Mouse (Mus musculus) lung, embryonic 14.5 days (tissue): ENCODE results near the gene Sqstm1. TPM values are rescaled to one million over a fixed set of nuclear protein-coding genes. Genes with fewer than 3 reads are reported as not detected.

Source experiments
- ATAC-seq: fragments of 200-750 bp; cut with Nextera tagmentation; 2 replicates; pipeline ENCODE4 v1.8.0; 2017; ENCODE audit warnings: mild to moderate bottlenecking, moderate TSS enrichment, moderate library complexity; ENCODE audit not compliant: insufficient read depth
- DNase-seq: peaks from one replicate; pipeline ENCODE4 v3.0.0-alpha.2; 2015
- H3K27ac ChIP-seq: fragments of 300-500 bp; sonication (generic); 2 replicates; pipeline ENCODE4 v1.5.1; 2014; ENCODE audit warnings: low read depth, mild to moderate bottlenecking, moderate library complexity
- H3K27me3 ChIP-seq: fragments of 300-500 bp; sonication (generic); 2 replicates; pipeline ENCODE4 v1.6.1; 2014; ENCODE audit warnings: low read length, control low read depth; ENCODE audit not compliant: insufficient read depth
- H3K36me3 ChIP-seq: fragments of 300-500 bp; sonication (generic); 2 replicates; pipeline ENCODE4 v1.6.1; 2014; ENCODE audit warnings: control low read depth; ENCODE audit not compliant: insufficient read depth
- H3K4me1 ChIP-seq: fragments of 300-500 bp; sonication (generic); 2 replicates; pipeline ENCODE4 v1.6.1; 2014; ENCODE audit warnings: antibody characterized with exemption, control low read depth; ENCODE audit not compliant: insufficient read depth
- H3K4me2 ChIP-seq: fragments of 300-500 bp; sonication (generic); 2 replicates; pipeline ENCODE4 v1.6.1; 2014; ENCODE audit warnings: mild to moderate bottlenecking
- H3K4me3 ChIP-seq: fragments of 300-500 bp; sonication (generic); 2 replicates; pipeline ENCODE4 v1.5.1; 2014; ENCODE audit warnings: low read depth, low read length
- H3K9ac ChIP-seq: fragments of 300-500 bp; sonication (generic); 2 replicates; pipeline ENCODE4 v1.6.1; 2014
- H3K9me3 ChIP-seq: fragments of 300-500 bp; sonication (generic); 2 replicates; pipeline ENCODE4 v1.6.1; 2016; ENCODE audit warnings: low read depth, low read length, control low read depth
- CTCF ChIP-seq: IDR thresholded peaks from 2 replicates; pipeline ENCODE4 v1.5.1; 2016; ENCODE audit warnings: antibody characterized with exemption, low read depth
- WGBS: fragments of 180-500 bp; shearing (Covaris S2); extraction: QIAGEN DNeasy Blood & Tissue Kit; methylation state at CpG from one replicate; pipeline ENCODE4 v1.1.7; 2014; 5-methylcytosine and 5-hydroxymethylcytosine counted together
- polyA plus RNA-seq: library from polyadenylated mRNA; unstranded; fragments of >200 nt; fragmentation: Nextera tagmentation; extraction: Ambion mirVana; gene quantifications from 2 replicates; pipeline ENCODE4 v1.2.1, GENCODE M21; 2014

The Sqstm1 gene
- polyA plus RNA-seq, 1 experiment from 2014 or later: 209 TPM

DNA sequence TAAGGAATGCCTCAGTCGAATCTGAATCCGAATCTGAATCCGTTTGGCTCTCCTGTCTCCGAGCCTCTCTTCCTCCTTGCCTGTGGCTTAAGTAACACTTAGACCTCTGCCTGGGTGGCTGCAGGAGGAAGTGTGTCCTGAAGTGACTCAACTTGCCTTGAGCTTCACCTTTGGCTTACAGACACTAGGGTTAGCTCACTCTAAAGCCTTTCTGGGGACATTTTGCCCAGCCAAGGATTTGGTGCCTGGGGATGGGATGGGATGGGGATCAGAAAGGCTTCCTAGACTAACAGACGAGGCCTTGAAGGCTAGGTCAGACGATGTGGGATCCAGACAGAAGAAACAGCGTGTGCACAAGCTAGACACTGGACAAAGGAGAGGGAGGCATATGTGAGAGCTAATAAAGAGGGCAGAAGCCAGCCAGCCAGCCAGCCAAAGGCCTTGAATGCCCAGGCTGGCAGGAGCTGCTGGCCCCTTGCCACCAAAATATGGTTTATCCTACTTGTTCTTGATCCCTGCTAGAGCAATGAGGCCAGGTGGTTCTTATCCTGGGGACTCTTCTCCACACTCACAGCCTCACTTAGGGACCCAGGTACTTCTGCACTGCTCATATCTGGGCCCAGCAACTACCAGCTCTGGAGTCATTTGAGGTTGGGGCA, 18.8 kb upstream of the Sqstm1 start:
- H3K4me1 ChIP-seq: peaks cover 24% of the 10 kb centered on the region
- no peak for ATAC-seq
- peaks cover 35% of the 10 kb centered on the region for H3K36me3 ChIP-seq
- DNase-seq: no peak
- no peak overlapping the region for H3K4me2 ChIP-seq
- H3K9me3 ChIP-seq: no peaks in the 10 kb centered on the region
- no peaks in the 10 kb centered on the region for H3K27me3 ChIP-seq
- H3K4me3 ChIP-seq: no peak overlapping the region
- H3K27ac ChIP-seq: no peak overlapping the region
- H3K9ac ChIP-seq: no peak overlapping the region
- TF ChIP-seq CTCF: no peak
- WGBS: 47% methylated on average over 7 of the region's 7 CpGs

DNA sequence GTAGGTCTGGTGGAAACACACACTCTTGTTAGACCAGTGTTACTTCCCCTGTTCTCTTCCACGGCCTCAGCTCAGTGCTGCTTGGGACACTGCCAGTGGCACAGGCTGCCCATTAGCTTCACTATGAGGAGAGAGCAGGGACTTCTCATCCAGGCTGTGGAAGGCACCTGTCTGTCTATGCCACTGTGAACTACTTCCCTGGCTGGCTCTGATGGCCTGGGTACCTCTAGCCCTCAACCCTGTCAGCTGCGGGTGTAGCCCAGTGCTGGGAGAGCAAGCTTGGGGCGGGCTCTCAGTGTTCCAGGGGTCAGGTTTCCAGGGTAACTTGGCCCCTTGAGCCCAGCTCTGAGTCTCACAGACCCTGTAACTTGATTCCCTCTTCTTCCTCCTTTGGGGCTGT, 18.1 kb upstream of the Sqstm1 start:
- peaks cover 24% of the 10 kb centered on the region for H3K4me1 ChIP-seq
- TF ChIP-seq CTCF: no peak
- WGBS: 22% methylated on average over 3 of the region's 3 CpGs
- H3K9ac ChIP-seq: 0 out of 2 replicates have a peak overlapping the region, but pooled peaks have one; percentile 9
- no peaks in the 10 kb centered on the region for H3K9me3 ChIP-seq
- no peak overlapping the region for H3K4me3 ChIP-seq
- no peak for ATAC-seq
- H3K27ac ChIP-seq: no peak overlapping the region
- H3K4me2 ChIP-seq: no peak overlapping the region
- DNase-seq: no peak
- no peaks in the 10 kb centered on the region for H3K27me3 ChIP-seq
- H3K36me3 ChIP-seq: peaks cover 29% of the 10 kb centered on the region

DNA sequence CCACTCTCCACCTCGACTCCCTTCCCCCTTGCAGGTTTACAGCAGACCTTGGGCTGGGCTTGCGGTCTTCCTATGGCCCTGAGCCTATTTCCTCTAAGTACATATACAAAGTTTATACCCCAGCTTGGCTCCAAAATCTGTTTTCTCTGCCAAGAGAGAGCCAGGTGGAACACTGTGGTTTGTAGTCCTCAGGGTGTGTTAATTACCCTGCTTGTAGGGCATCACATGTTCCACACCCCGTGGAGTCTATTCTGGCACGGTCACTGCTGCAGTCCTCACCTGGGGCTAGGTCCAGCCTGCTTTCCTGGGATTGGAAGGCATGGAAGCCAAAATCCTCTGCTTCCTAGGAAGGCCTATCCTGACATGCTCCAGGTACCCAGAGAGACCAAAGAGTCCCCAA, 17.1 kb upstream of the Sqstm1 start:
- WGBS: 83% methylated on average over 4 of the region's 4 CpGs
- Histone ChIP-seq H3K4me2 (peak overlapping the region; percentile 89; the same call in 1 of the 2 replicates), H3K36me3 (peaks cover 19% of the 10 kb centered on the region), H3K4me1 (peaks cover 24% of the 10 kb centered on the region), H3K9me3 (no peaks in the 10 kb centered on the region), H3K27ac (no peak overlapping the region), H3K27me3 (no peaks in the 10 kb centered on the region), H3K9ac (no peak overlapping the region), H3K4me3 (no peak overlapping the region)
- DNase-seq (no peak), ATAC-seq (no peak)
- no peak for TF ChIP-seq CTCF

DNA sequence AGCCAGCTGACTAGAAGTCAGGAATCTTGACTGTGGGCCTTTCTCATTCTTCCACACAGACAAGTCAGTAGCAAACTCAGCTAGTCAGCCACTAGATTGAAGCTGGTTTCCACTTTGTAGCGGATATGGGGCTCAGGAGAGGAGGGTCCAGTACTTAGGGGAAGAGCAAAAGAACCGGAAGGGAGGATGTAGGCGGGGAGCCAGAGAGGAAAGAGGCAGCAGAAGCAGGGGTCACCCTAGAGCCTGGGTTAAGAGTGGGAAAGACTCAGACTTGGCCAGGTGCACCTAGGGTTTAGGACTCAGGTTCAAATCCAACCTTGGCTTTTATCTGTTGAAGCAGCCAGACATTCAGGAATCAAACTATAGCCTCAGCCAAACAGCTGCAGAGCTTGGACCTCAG, 16.6 kb upstream of the Sqstm1 start:
- Histone ChIP-seq H3K4me3 (peak overlapping the region; percentile 87; the same call in 1 of the 2 replicates), H3K4me1 (peaks cover 24% of the 10 kb centered on the region), H3K27ac (peak overlapping the region; percentile 40; the same call in 1 of the 2 replicates), H3K4me2 (peak overlapping the region; percentile 89), H3K9ac (no peak overlapping the region; the same call in 1 of the 2 replicates), H3K27me3 (no peaks in the 10 kb centered on the region), H3K9me3 (no peaks in the 10 kb centered on the region), H3K36me3 (peaks cover 13% of the 10 kb centered on the region)
- no peak for TF ChIP-seq CTCF
- 77% methylated on average over 3 of the region's 3 CpGs for WGBS
- no peak for DNase-seq
- ATAC-seq: no peak

DNA sequence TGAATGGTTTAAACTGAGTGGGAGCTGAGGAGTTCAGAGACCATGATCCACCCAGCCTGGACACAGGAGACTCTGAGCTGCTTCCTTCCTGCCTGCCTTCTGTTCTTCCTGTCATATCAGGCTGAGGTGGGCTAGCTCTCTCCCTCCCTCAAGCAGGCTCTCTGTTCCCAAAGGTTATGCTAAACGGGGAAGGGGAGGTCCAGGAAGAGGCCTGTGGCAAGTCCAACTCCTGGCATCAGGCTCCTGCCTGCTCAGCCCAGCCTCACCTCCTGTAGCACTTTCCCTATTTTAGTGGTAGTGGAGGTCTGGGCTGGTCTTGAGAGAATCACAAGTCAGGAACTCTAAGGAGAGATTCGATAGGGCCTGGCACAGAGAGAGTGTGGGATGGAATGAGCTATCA, 15.8 kb upstream of the Sqstm1 start:
- 24% methylated on average over 2 of the region's 2 CpGs for WGBS
- ATAC-seq (no peak), DNase-seq (no peak)
- Histone ChIP-seq H3K9me3 (no peaks in the 10 kb centered on the region), H3K4me3 (peak overlapping the region; percentile 87), H3K9ac (peak overlapping the region; percentile 89), H3K36me3 (0 out of 2 replicates have a peak, but pooled peaks cover 5% of the 10 kb centered on the region), H3K4me1 (peaks cover 24% of the 10 kb centered on the region), H3K4me2 (peak overlapping the region; percentile 89), H3K27ac (peak overlapping the region; percentile 89; the same call in 1 of the 2 replicates), H3K27me3 (no peaks in the 10 kb centered on the region)
- TF ChIP-seq CTCF: no peak

DNA sequence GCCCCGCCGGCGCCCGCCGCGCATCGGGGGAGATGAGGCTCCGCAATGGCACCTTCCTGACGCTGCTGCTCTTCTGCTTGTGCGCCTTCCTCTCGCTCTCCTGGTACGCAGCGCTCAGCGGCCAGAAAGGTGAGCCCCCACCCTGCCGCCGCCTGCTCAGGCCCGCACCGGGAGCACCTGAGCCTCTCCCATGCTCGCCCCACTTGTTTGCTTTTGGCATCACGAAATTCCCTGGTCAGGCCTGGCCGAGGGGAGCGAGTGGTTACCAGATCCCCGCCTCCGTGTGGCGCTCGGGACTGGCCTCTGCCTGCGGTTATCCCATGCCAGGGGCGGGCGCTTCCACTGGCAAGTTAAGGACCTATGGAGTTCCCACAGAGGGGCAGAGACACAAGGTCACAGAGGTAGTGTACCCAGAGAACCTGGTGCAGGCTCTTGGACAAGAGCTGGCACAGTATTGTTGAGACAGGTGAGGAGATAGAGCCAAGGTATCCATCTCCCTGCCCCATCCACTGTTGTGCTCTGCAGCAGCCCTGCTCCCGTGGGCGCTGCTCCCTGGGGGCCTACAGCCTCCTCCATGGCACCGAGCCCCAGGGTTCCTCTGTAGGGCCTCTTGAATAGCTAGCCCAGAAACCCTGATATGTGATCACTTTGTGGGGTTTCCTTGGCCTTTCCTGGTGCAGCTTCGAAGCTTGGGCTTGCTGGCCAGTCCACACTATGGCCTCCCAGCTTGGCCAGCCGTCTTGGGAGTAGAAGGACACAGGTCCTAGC, 15.2 kb upstream of the Sqstm1 start:
- WGBS: 2% methylated on average over 34 of the region's 34 CpGs
- Histone ChIP-seq H3K27ac (peak overlapping the region; percentile 89), H3K9ac (peak overlapping the region; percentile 89), H3K36me3 (0 out of 2 replicates have a peak, but pooled peaks cover 3% of the 10 kb centered on the region), H3K27me3 (no peaks in the 10 kb centered on the region), H3K9me3 (no peaks in the 10 kb centered on the region), H3K4me3 (peak overlapping the region; percentile 87), H3K4me2 (peak overlapping the region; percentile 89), H3K4me1 (peaks cover 21% of the 10 kb centered on the region)
- TF ChIP-seq CTCF: no peak
- DNase-seq: peak; percentile 62
- ATAC-seq: peak; percentile 29
